Mouse (Mus musculus) G1E (cell line): ENCODE data around the gene Epp13.
"Not testable (repeated sequence)": the region's sequence is repeated elsewhere in the genome, so short reads cannot be mapped to it uniquely, and the experiment has no call there.

Experiments
- CTCF ChIP-seq: IDR thresholded peaks from 2 replicates; pipeline ENCODE4 v1.5.1; 2012; ENCODE audit warnings: low read depth, low read length, inconsistent platforms, mixed read lengths
- GATA1 ChIP-seq: IDR thresholded peaks from 2 replicates; pipeline ENCODE4 v1.6.1; 2012; ENCODE audit warnings: borderline replicate concordance, low read length, inconsistent platforms, mixed read lengths
- POLR2AphosphoS5 ChIP-seq: IDR thresholded peaks from 2 replicates; pipeline ENCODE4 v1.6.1; 2012; ENCODE audit warnings: low read depth, low read length, inconsistent platforms; ENCODE audit not compliant: insufficient replicate concordance
- TAL1 ChIP-seq: conservative IDR thresholded peaks from 2 replicates; pipeline ENCODE4 v1.6.1; 2012; ENCODE audit warnings: low read depth, low read length, inconsistent platforms, mixed read lengths

GRCm38 (mm10) chr7:6291121-6291520 is 38.6 kb downstream of the Epp13 start:
- TF ChIP-seq CTCF, TAL1, POLR2AphosphoS5, GATA1: not testable (repeated sequence)
